Mouse (Mus musculus) spleen, postnatal 10 days (tissue): ENCODE data around the gene Drosha.
A peak's percentile ranks its signal among the peaks of the same experiment; 100 is the strongest.

Experiments used
- DNase-seq, 2 experiments: peaks; one replicate each; pipeline ENCODE4 v3.0.0; 2021 to 2022; ENCODE audit warnings: low spot score in 2 of 2

The Drosha gene

GRCm38 (mm10) chr15:12931481-12931880, 106.9 kb downstream of the Drosha start:
- DNase-seq, result no peak

GRCm38 (mm10) chr15:12936217-12936732, 111.7 kb downstream of the Drosha start:
- DNase-seq, result no peak

- peak; percentile 9 to 22 for DNase-seq
These were observed 112.7 kb downstream of the Drosha start for GRCm38 (mm10) chr15:12937326-12937725.

GRCm38 (mm10) chr15:12941106-12941505, 116.5 kb downstream of the Drosha start:
- DNase-seq, result no peak

- no peak for DNase-seq
These were observed 117.1 kb downstream of the Drosha start for GRCm38 (mm10) chr15:12941651-12942180.

- no peak for DNase-seq
These were observed 117.8 kb downstream of the Drosha start for GRCm38 (mm10) chr15:12942424-12942823.

- DNase-seq, result no peak
These were observed 133.4 kb downstream of the Drosha start for GRCm38 (mm10) chr15:12958051-12958450.

GRCm38 (mm10) chr15:12962179-12962578, 137.6 kb downstream of the Drosha start:
- no peak for DNase-seq

- no peak for DNase-seq
These were observed 140.6 kb downstream of the Drosha start for GRCm38 (mm10) chr15:12965209-12965608.

- DNase-seq, result no peak
These were observed 144.2 kb downstream of the Drosha start for GRCm38 (mm10) chr15:12968815-12969214.

GRCm38 (mm10) chr15:12972441-12972840, 147.8 kb downstream of the Drosha start:
- no peak for DNase-seq
